Mouse (Mus musculus) lung, adult 2 months (tissue): Measurements from ENCODE around the gene Sept7.

Experiments used
- CTCF ChIP-seq: fragments of 200-500 bp; IDR thresholded peaks from 2 replicates; pipeline ENCODE4 v1.5.1; 2011; ENCODE audit warnings: mild to moderate bottlenecking, low read length, control low read depth; ENCODE audit not compliant: insufficient read depth
- POLR2A ChIP-seq: fragments of 200-500 bp; IDR thresholded peaks from 2 replicates; pipeline ENCODE4 v1.6.1; 2011; ENCODE audit warnings: low read depth, mild to moderate bottlenecking, control low read depth, low read length, borderline replicate concordance; ENCODE audit errors: extremely low read depth

- TF ChIP-seq POLR2A (no peak), CTCF (no peak)
Observed at GRCm38 (mm10) chr9:25253478-25253824, 1.2 kb downstream of the Sept7 start.
